Mouse (Mus musculus): ENCODE results near the gene Gm6614. TPM values are rescaled to one million over a fixed set of nuclear protein-coding genes. Genes with fewer than 3 reads are reported as not detected.

Gene Gm6614
- total and polyA plus RNA-seq, 3 experiments, result not detected

Other genes with a start within 250 kb of the Gm6614 start
- gene Gm5724, start 237.6 kb downstream of the Gm6614 start, total RNA-seq (2012; rRNA removed), result not detected in 2 replicates
- not detected for gene Gm5724, start 237.6 kb downstream of the Gm6614 start, polyA plus RNA-seq (2012; ENCODE audit: insufficient read depth in 1 of 2, insufficient read length in 2 of 2, low read depth in 1 of 2, low replicate concordance in 2 of 2, missing spikeins in 1 of 2)
- gene Slco1a4, start 155.2 kb downstream of the Gm6614 start, total RNA-seq (2012; rRNA removed), result not detected in 2 replicates
- not detected for gene Slco1a4, start 155.2 kb downstream of the Gm6614 start, polyA plus RNA-seq (2012; ENCODE audit: insufficient read depth in 1 of 2, insufficient read length in 2 of 2, low read depth in 1 of 2, low replicate concordance in 2 of 2, missing spikeins in 1 of 2)
- not detected in 2 replicates for gene Slco1a1, start 64.5 kb downstream of the Gm6614 start, total RNA-seq (2012; rRNA removed)
- not detected for gene Slco1a1, start 64.5 kb downstream of the Gm6614 start, polyA plus RNA-seq (2012; ENCODE audit: insufficient read depth in 1 of 2, insufficient read length in 2 of 2, low read depth in 1 of 2, low replicate concordance in 2 of 2, missing spikeins in 1 of 2)
- not detected in 2 replicates for gene Slco1a6, start 197.1 kb upstream of the Gm6614 start, total RNA-seq (2012; rRNA removed)
- gene Slco1a6, start 197.1 kb upstream of the Gm6614 start, polyA plus RNA-seq (2012; ENCODE audit: insufficient read depth in 1 of 2, insufficient read length in 2 of 2, low read depth in 1 of 2, low replicate concordance in 2 of 2, missing spikeins in 1 of 2), result 1 to 10 TPM in 1 of 2 experiments, not detected in 1; 1.4 TPM